Mouse (Mus musculus) heart, adult 2 months (tissue): ENCODE measurements around the gene Gpr65. TPM values are rescaled to one million over a fixed set of nuclear protein-coding genes. Genes with fewer than 3 reads are reported as not detected.

Experiments used
- DNase-seq, 2 experiments: peaks; one replicate each; pipeline ENCODE4 v3.0.0; 2021
- H3K27ac ChIP-seq: fragments of 200-600 bp; 2 replicates; pipeline ENCODE4 v1.8.1; 2022
- H3K27me3 ChIP-seq: fragments of 200-500 bp; 2 replicates; pipeline ENCODE4 v1.6.1; 2012; ENCODE audit warnings: mild to moderate bottlenecking, low read length, inconsistent platforms, mixed read lengths; ENCODE audit not compliant: control insufficient read depth, insufficient read depth
- H3K36me3 ChIP-seq: fragments of 200-500 bp; 2 replicates; pipeline ENCODE4 v1.6.1; 2012; ENCODE audit warnings: low read length, inconsistent platforms; ENCODE audit not compliant: control insufficient read depth, insufficient read depth
- H3K4me1 ChIP-seq: fragments of 200-500 bp; 2 replicates; pipeline ENCODE4 v1.6.1; 2011; ENCODE audit warnings: low read length; ENCODE audit not compliant: control insufficient read depth, insufficient read depth
- H3K4me3 ChIP-seq: fragments of 200-600 bp; 2 replicates; pipeline ENCODE4 v1.8.1; 2022
- H3K79me2 ChIP-seq: fragments of 200-500 bp; replicated peaks from 2 replicates; pipeline ENCODE4 v1.6.1; 2012; ENCODE audit warnings: mild to moderate bottlenecking, inconsistent platforms, low read length, moderate library complexity, mixed read lengths; ENCODE audit not compliant: control insufficient read depth, insufficient read depth
- H3K9ac ChIP-seq: fragments of 200-500 bp; 2 replicates; pipeline ENCODE4 v1.6.1; 2012; ENCODE audit warnings: low read depth, mild to moderate bottlenecking, control low read depth, inconsistent platforms, low read length, mixed read lengths
- CTCF ChIP-seq: fragments of 200-600 bp; IDR thresholded peaks from 2 replicates; pipeline ENCODE4 v1.8.1; 2022; ENCODE audit warnings: antibody characterized with exemption, mild to moderate bottlenecking, moderate library complexity
- EP300 ChIP-seq: fragments of 200-500 bp; IDR thresholded peaks from 2 replicates; pipeline ENCODE4 v1.6.1; 2011; ENCODE audit warnings: low read depth, low read length, control low read depth; ENCODE audit not compliant: insufficient read depth
- POLR2A ChIP-seq: fragments of 200-500 bp; IDR thresholded peaks from 2 replicates; pipeline ENCODE4 v1.6.1; 2011; ENCODE audit warnings: mild to moderate bottlenecking, low read depth, low read length, control low read depth; ENCODE audit not compliant: insufficient read depth
- WGBS: fragments of 180-500 bp; shearing (Covaris S2); methylation state at CpG from one replicate; pipeline ENCODE4 v1.1.7; 2018; 5-methylcytosine and 5-hydroxymethylcytosine counted together
- intact Hi-C: fragments of 180-260 bp; cut with DNase I; formaldehyde crosslinking; loops from one replicate; pipeline ENCODE4 v1.15.1; 2025
- polyA plus RNA-seq: library from polyadenylated mRNA; depleted of rRNA; stranded (reverse); fragments of >200 nt; gene quantifications from 2 replicates; pipeline ENCODE4 v1.2.3, GENCODE M21; 2012
- total RNA-seq, 2 experiments: library from RNA; stranded (reverse); gene quantifications; 2 replicates each; pipeline ENCODE4 v1.2.3; 2021

The Gpr65 gene
- total and polyA plus RNA-seq, 3 experiments: 0.52 to 0.84 (median 0.64) TPM

- no peak overlapping the region for H3K27ac ChIP-seq
- 57% methylated on average over 3 of the region's 3 CpGs for WGBS
- H3K27me3 ChIP-seq: no peaks in the 10 kb centered on the region
- H3K79me2 ChIP-seq: no peaks in the 10 kb centered on the region
- H3K4me3 ChIP-seq: no peak overlapping the region
- intact Hi-C loops: no loop called here
- TF ChIP-seq POLR2A (no peak), CTCF (no peak), EP300 (no peak)
- H3K9ac ChIP-seq: no peak overlapping the region
- H3K36me3 ChIP-seq: no peaks in the 10 kb centered on the region
- no peaks in the 10 kb centered on the region for H3K4me1 ChIP-seq
- DNase-seq: no peak
These were observed 22.0 kb downstream of the Gpr65 start for GRCm38 (mm10) chr12:98290475-98290874.

- H3K4me3 ChIP-seq: no peak overlapping the region
- no peak for DNase-seq
- H3K27ac ChIP-seq: no peak overlapping the region
- WGBS: 23% methylated on average over 4 of the region's 4 CpGs
- intact Hi-C loops: no loop called here
- H3K4me1 ChIP-seq: no peaks in the 10 kb centered on the region
- H3K79me2 ChIP-seq: no peaks in the 10 kb centered on the region
- H3K36me3 ChIP-seq: no peaks in the 10 kb centered on the region
- no peak for TF ChIP-seq POLR2A
- no peak for TF ChIP-seq CTCF
- TF ChIP-seq EP300: no peak
- H3K9ac ChIP-seq: no peak overlapping the region
- no peaks in the 10 kb centered on the region for H3K27me3 ChIP-seq
These were observed 23.8 kb downstream of the Gpr65 start for GRCm38 (mm10) chr12:98292278-98292677.

DNA sequence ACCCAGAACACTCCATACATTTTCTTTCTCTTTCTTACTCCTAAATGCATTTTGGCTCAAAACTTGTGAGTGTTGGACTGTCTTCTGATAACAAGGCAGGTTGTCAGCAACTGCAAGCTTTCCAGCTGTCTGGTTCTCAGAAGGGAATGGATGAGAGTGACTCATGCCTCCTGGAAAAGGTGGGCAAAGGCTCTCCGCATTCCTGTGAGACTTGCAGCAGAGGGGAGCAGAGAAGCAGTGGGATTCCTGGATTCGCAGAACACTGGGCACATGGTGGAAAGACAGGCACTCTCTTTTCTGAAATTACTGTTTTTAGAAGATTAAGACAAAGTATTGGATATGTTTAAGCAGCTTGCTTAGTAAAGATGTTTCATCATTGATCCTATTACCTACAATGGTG lies 25.8 kb downstream of the Gpr65 start:
- Histone ChIP-seq H3K36me3 (no peaks in the 10 kb centered on the region), H3K27me3 (no peaks in the 10 kb centered on the region), H3K9ac (no peak overlapping the region), H3K27ac (no peak overlapping the region), H3K4me3 (no peak overlapping the region), H3K4me1 (no peaks in the 10 kb centered on the region), H3K79me2 (no peaks in the 10 kb centered on the region)
- intact Hi-C loops: no loop called here
- DNase-seq: no peak
- WGBS: 69% methylated on average over 2 of the region's 2 CpGs
- TF ChIP-seq EP300 (no peak), CTCF (no peak), POLR2A (no peak)

DNA sequence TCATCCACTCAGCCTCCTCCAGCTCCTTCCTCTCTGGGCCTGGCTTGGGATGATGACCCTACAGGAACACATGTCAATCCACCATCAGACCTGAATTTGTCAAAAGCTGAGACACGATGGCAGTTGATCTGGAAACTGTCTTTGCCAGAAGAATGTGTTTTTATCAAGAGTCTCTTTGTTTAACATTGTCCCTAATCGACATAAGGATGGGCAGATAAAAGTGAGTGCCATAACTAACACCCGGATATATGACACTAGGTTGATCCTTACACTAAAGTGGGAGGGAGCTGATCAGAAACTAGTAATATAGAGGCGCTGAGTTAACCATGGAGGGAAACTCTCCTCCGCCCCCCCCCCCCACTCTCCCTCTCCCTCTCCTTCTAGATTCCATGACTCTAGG lies 33.5 kb downstream of the Gpr65 start:
- intact Hi-C loops: no loop called here
- Histone ChIP-seq H3K36me3 (no peaks in the 10 kb centered on the region), H3K4me3 (no peak overlapping the region), H3K27me3 (no peaks in the 10 kb centered on the region), H3K9ac (no peak overlapping the region), H3K4me1 (no peaks in the 10 kb centered on the region), H3K79me2 (no peaks in the 10 kb centered on the region), H3K27ac (no peak overlapping the region)
- 53% methylated on average over 5 of the region's 5 CpGs for WGBS
- TF ChIP-seq POLR2A (no peak), CTCF (no peak), EP300 (no peak)
- no peak for DNase-seq

GRCm38 (mm10) chr12:98303013-98303412 lies 34.6 kb downstream of the Gpr65 start:
- WGBS: 97% methylated on average over 1 of the region's 1 CpGs
- no peaks in the 10 kb centered on the region for H3K79me2 ChIP-seq
- intact Hi-C loops: no loop called here
- no peak overlapping the region for H3K4me3 ChIP-seq
- H3K27me3 ChIP-seq: no peaks in the 10 kb centered on the region
- no peak overlapping the region for H3K9ac ChIP-seq
- no peaks in the 10 kb centered on the region for H3K4me1 ChIP-seq
- H3K27ac ChIP-seq: no peak overlapping the region
- no peaks in the 10 kb centered on the region for H3K36me3 ChIP-seq
- TF ChIP-seq EP300: no peak
- TF ChIP-seq CTCF: no peak
- TF ChIP-seq POLR2A: no peak
- DNase-seq: no peak

DNA sequence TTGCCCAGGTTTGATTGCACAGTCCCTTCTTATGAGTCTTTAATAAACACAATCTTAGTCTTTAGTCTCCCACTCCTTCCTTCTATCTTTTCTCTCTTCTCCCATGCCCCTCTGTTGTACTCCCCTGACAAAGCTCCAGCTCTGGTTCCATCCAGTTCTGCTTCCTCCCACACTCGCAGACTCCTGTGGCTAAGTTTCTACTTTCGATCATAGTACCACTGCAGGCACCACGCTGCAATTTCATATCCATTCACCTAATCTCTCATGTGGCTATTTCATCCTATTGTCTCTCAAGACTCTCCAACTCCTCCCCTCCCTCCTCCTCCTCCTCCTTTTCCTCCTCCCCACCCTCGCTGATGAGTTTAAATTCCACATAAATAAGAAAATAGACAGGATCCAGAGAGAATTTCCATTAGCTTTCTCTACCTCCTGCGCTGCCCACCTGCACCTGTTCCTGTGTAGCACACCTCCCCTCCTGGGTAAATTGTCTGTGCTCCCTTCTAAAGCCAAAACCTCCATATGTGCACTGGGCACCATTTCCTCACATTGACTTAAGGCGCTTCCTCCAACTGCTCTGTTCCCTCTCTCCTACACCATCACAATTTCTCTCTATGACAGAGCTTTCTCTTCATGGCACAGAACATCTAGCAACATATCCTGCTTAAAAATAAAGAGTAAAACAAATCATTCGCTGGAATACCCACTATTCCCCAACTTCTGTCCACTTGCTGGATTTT lies 38.9 kb downstream of the Gpr65 start:
- 77% methylated on average over 7 of the region's 7 CpGs for WGBS

More for the DNA sequence above, 38.9 kb downstream of the Gpr65 start:
- no peak overlapping the region for H3K27ac ChIP-seq
- H3K36me3 ChIP-seq: no peaks in the 10 kb centered on the region
- intact Hi-C loops: no loop called here
- H3K27me3 ChIP-seq: no peaks in the 10 kb centered on the region
- TF ChIP-seq POLR2A (no peak), EP300 (no peak), CTCF (no peak)
- H3K4me1 ChIP-seq: no peaks in the 10 kb centered on the region
- H3K4me3 ChIP-seq: no peak overlapping the region
- no peak for DNase-seq
- H3K9ac ChIP-seq: no peak overlapping the region
- H3K79me2 ChIP-seq: no peaks in the 10 kb centered on the region; the same call in 1 of the 2 replicates
